Mouse (Mus musculus) small intestine, adult 2 months (tissue): ENCODE results near the gene Arhgap30.

Source experiments
- CTCF ChIP-seq: fragments of 200-500 bp; IDR thresholded peaks from 2 replicates; pipeline ENCODE4 v1.5.1; 2012; ENCODE audit warnings: low read depth, mild to moderate bottlenecking, control low read depth, inconsistent platforms, low read length, moderate library complexity, mixed read lengths; ENCODE audit not compliant: insufficient replicate concordance, insufficient read length; ENCODE audit errors: extremely low read depth
- POLR2A ChIP-seq: fragments of 200-500 bp; IDR thresholded peaks from 2 replicates; pipeline ENCODE4 v1.6.1; 2012; ENCODE audit warnings: low read depth, mild to moderate bottlenecking, control low read depth, inconsistent platforms, low read length, moderate library complexity

GRCm38 (mm10) chr1:171447692-171448091, 58.9 kb downstream of the Arhgap30 start:
- TF ChIP-seq CTCF (no peak), POLR2A (no peak)
